Mouse (Mus musculus) lung, embryonic 16.5 days (tissue): ENCODE measurements around the gene Pygm. TPM values are rescaled to one million over a fixed set of nuclear protein-coding genes. Genes with fewer than 3 reads are reported as not detected.

Source experiments
- ATAC-seq: fragments of 200-750 bp; cut with Nextera tagmentation; 2 replicates; pipeline ENCODE4 v1.8.0; 2017; ENCODE audit warnings: low read depth, mild to moderate bottlenecking, moderate library complexity
- H3K27ac ChIP-seq: fragments of 300-500 bp; sonication (generic); 2 replicates; pipeline ENCODE4 v1.5.1; 2014; ENCODE audit warnings: mild to moderate bottlenecking, control low read depth, low read length
- H3K27me3 ChIP-seq: fragments of 300-500 bp; sonication (generic); 2 replicates; pipeline ENCODE4 v1.6.1; 2014; ENCODE audit warnings: low read depth, low read length, mixed read lengths; ENCODE audit not compliant: control insufficient read depth, insufficient read depth
- H3K36me3 ChIP-seq: fragments of 300-500 bp; sonication (generic); 2 replicates; pipeline ENCODE4 v1.6.1; 2014; ENCODE audit warnings: low read length; ENCODE audit not compliant: control insufficient read depth, insufficient read depth
- H3K4me1 ChIP-seq: fragments of 300-500 bp; sonication (generic); replicated peaks from 2 replicates; pipeline ENCODE4 v1.6.1; 2014; ENCODE audit warnings: low read length, mixed read lengths; ENCODE audit not compliant: control insufficient read depth, insufficient read depth
- H3K4me2 ChIP-seq: fragments of 300-500 bp; sonication (generic); 2 replicates; pipeline ENCODE4 v1.6.1; 2014; ENCODE audit warnings: low read depth, low read length, control low read depth
- H3K4me3 ChIP-seq: fragments of 300-500 bp; sonication (generic); 2 replicates; pipeline ENCODE4 v1.5.1; 2014; ENCODE audit warnings: mild to moderate bottlenecking, low read length, control low read depth
- H3K9ac ChIP-seq: fragments of 300-500 bp; sonication (generic); 2 replicates; pipeline ENCODE4 v1.6.1; 2014; ENCODE audit warnings: low read length, control low read depth
- H3K9me3 ChIP-seq: fragments of 300-500 bp; sonication (generic); 2 replicates; pipeline ENCODE4 v1.6.1; 2016; ENCODE audit warnings: low read length; ENCODE audit not compliant: control insufficient read depth
- WGBS: fragments of 180-500 bp; shearing (Covaris S2); extraction: QIAGEN DNeasy Blood & Tissue Kit; methylation state at CpG from one replicate; pipeline ENCODE4 v1.1.7; 2014; 5-methylcytosine and 5-hydroxymethylcytosine counted together
- polyA plus RNA-seq: library from polyadenylated mRNA; unstranded; fragments of >200 nt; fragmentation: Nextera tagmentation; extraction: Ambion mirVana; gene quantifications from 2 replicates; pipeline ENCODE4 v1.2.1, GENCODE M21; 2015

Gene Pygm
- polyA plus RNA-seq, 1 experiment from 2014 or later, result 28.6 TPM

DNA sequence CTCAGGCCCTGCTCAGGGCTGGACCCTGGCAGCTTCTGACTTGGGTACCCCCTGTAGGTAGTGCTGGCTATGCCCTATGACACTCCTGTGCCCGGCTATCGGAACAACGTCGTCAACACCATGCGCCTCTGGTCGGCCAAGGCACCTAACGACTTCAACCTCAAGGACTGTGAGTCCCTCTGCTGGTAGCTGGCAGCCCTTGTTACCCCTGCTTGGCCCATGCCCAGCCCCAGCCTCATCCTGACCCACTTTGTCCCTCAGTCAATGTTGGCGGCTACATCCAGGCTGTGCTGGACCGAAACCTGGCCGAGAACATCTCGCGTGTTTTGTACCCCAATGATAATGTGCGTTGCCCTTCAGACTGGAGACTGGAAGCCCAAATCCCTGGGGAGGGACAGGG, 3.8 kb downstream of the Pygm start:
- Histone ChIP-seq H3K4me2 (no peak overlapping the region), H3K36me3 (no peaks in the 10 kb centered on the region; the same call in 1 of the 2 replicates), H3K4me1 (peaks cover 18% of the 10 kb centered on the region), H3K9ac (no peak overlapping the region), H3K4me3 (no peak overlapping the region), H3K27ac (no peak overlapping the region), H3K9me3 (no peaks in the 10 kb centered on the region), H3K27me3 (no peaks in the 10 kb centered on the region)
- ATAC-seq, result no peak
- 79% methylated on average over 13 of the region's 13 CpGs for WGBS

DNA sequence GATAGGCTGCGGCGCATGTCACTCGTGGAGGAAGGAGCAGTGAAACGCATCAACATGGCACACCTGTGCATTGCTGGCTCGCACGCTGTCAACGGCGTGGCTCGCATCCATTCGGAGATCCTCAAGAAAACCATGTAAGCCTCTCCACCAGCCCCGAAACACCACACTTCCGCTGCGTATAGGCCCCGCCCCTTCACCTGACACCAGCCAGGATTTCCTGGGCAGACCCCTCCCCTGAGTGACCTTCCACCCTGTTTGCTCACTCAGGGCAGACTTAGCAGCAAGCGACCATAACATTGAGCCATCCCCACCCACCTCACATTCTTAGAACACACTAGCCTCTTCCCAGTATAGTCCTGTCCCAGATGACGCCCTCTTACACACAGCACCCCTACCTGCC, 5.6 kb downstream of the Pygm start:
- peak overlapping the region; percentile 42; the same call in 1 of the 2 replicates for H3K9ac ChIP-seq
- 0 out of 2 replicates have a peak, but pooled peaks cover 2% of the 10 kb centered on the region for H3K4me1 ChIP-seq
- WGBS, result 8% methylated on average over 16 of the region's 16 CpGs
- peak overlapping the region; percentile 54 for H3K4me2 ChIP-seq
- H3K36me3 ChIP-seq, result no peaks in the 10 kb centered on the region; the same call in 1 of the 2 replicates
- H3K27ac ChIP-seq, result no peak overlapping the region
- H3K9me3 ChIP-seq, result no peaks in the 10 kb centered on the region
- ATAC-seq, result peak; percentile 29; the same call in 1 of the 2 replicates
- peak overlapping the region; percentile 40 for H3K4me3 ChIP-seq
- H3K27me3 ChIP-seq, result no peaks in the 10 kb centered on the region

DNA sequence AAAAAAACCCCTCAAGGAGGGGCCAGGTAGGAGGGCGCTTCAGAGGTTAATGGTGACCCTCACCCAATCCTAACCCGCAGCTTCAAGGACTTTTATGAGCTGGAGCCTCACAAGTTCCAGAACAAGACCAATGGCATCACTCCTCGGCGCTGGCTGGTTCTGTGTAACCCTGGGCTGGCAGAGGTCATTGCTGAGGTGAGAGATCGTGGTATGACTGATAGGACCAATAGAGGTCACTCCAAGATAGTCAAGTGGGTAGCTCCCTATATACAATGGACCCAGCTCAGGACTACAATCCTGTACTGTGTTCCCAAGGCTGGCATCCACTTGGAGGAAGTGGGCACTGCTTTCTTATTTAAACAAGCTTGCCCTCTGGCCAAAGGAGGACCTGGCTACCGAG, 6.1 kb downstream of the Pygm start:
- Histone ChIP-seq H3K27me3 (no peaks in the 10 kb centered on the region), H3K36me3 (no peaks in the 10 kb centered on the region; the same call in 1 of the 2 replicates), H3K9ac (no peak overlapping the region), H3K27ac (no peak overlapping the region), H3K9me3 (no peaks in the 10 kb centered on the region), H3K4me2 (no peak overlapping the region), H3K4me3 (no peak overlapping the region), H3K4me1 (no peaks in the 10 kb centered on the region)
- ATAC-seq, result no peak
- 44% methylated on average over 6 of the region's 6 CpGs for WGBS

DNA sequence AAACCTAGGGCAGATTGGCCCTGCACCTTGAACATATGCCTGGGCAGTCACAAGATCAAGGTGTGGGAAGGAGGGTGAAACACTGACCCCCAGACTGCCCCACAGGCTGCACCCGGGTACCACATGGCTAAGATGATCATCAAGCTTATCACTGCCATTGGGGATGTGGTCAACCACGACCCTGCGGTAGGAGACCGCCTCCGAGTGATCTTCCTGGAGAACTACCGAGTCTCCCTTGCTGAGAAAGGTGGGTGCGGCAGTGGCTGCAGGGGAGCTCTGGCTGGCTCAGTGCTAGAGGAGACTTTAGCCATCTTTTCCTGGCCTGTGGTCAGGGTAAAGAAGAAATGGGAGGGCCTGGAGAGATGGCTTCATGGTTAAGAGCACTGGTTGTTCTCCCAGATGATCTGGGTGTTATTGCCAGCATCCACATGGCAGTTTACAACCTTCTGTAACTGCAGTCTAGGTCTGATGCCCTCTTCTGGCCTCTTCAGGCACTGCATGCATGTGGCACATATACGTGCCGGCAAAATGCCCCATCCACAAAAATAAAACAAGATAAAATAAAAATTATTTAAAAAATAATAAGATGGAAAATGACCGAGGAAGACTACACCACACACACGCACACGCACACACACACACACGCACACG, 8.7 kb downstream of the Pygm start:
- no peaks in the 10 kb centered on the region for H3K27me3 ChIP-seq
- ATAC-seq, result no peak
- no peak overlapping the region for H3K9ac ChIP-seq
- H3K9me3 ChIP-seq, result no peaks in the 10 kb centered on the region
- no peak overlapping the region for H3K4me3 ChIP-seq
- no peak overlapping the region for H3K4me2 ChIP-seq
- H3K27ac ChIP-seq, result no peak overlapping the region
- no peaks in the 10 kb centered on the region for H3K4me1 ChIP-seq
- WGBS, result 87% methylated on average over 14 of the region's 14 CpGs
- H3K36me3 ChIP-seq, result no peaks in the 10 kb centered on the region; the same call in 1 of the 2 replicates

DNA sequence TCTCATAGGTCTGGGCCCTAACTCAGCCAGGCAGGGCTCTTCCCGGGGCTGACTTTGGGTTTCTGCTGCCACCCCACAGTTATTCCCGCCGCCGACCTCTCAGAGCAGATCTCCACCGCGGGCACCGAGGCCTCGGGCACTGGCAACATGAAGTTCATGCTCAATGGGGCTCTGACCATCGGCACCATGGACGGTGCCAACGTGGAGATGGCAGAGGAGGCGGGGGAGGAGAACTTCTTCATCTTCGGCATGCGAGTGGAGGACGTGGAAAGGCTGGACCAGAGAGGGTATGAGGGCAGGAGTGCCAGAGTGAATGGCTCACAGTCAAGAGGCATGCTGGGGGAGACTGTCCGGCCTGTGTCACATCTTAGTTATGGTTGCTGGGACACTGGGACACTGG, 9.4 kb downstream of the Pygm start:
- 84% methylated on average over 16 of the region's 16 CpGs for WGBS
- no peaks in the 10 kb centered on the region; the same call in 1 of the 2 replicates for H3K36me3 ChIP-seq

DNA sequence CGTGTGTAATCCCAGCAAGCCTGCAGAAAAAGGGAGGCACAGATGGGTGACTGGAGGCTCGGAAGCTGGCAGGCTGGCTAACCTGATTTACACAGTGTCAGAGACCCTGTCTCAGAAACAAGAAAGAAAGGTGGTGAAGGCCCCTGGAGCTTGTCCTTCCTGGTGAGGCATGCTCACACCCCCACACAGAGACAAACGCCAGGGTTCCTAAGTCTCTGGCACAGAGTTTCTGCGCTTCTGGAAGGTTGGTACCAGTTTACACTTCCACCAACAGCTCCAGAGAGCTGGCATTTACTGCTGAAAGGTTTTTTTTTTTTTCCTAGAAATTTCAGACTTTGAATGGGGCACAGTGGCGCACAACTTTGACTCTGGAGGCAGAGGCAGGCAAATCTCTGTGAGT, 12.0 kb downstream of the Pygm start:
- Histone ChIP-seq H3K9ac (no peak overlapping the region), H3K27ac (no peak overlapping the region), H3K4me1 (peaks cover 17% of the 10 kb centered on the region), H3K36me3 (no peaks in the 10 kb centered on the region; the same call in 1 of the 2 replicates), H3K9me3 (no peaks in the 10 kb centered on the region), H3K27me3 (peaks cover 4% of the 10 kb centered on the region), H3K4me3 (no peak overlapping the region), H3K4me2 (no peak overlapping the region)
- no peak for ATAC-seq
- WGBS, result 84% methylated on average over 5 of the region's 5 CpGs

More for the DNA sequence above, 9.4 kb downstream of the Pygm start:
- no peak overlapping the region for H3K4me3 ChIP-seq
- H3K27me3 ChIP-seq, result no peaks in the 10 kb centered on the region
- no peak overlapping the region for H3K27ac ChIP-seq
- no peak overlapping the region for H3K4me2 ChIP-seq
- no peaks in the 10 kb centered on the region for H3K4me1 ChIP-seq
- H3K9ac ChIP-seq, result no peak overlapping the region
- H3K9me3 ChIP-seq, result no peaks in the 10 kb centered on the region
- ATAC-seq, result no peak

DNA sequence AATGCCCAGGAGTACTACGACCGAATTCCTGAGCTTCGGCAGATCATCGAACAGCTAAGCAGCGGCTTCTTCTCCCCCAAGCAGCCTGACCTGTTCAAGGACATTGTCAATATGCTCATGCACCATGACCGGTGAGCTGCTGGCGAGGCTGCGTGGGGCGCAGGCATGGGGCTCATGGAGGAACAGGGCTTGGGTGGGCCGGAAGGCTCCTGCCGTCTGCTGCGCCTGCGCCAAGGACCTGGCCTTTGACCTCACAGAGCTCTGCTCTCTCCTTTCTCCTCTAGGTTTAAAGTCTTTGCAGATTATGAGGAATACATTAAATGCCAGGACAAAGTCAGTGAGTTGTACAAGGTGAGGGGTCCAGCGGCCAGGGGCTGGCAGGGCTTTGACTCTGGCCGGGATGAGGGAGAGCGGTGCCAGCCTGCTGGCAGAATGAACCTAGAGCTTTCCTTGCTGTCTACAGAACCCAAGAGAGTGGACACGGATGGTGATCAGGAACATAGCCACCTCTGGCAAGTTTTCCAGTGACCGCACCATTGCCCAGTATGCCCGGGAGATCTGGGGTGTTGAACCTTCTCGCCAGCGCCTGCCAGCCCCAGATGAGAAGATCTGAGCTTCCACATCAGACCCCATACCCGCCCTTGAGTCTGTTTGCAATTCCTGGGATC, 13.5 kb downstream of the Pygm start:
- Histone ChIP-seq H3K36me3 (no peaks in the 10 kb centered on the region; the same call in 1 of the 2 replicates), H3K27ac (no peak overlapping the region), H3K9ac (no peak overlapping the region), H3K27me3 (peaks cover 9% of the 10 kb centered on the region), H3K4me3 (no peak overlapping the region), H3K4me2 (no peak overlapping the region), H3K9me3 (no peaks in the 10 kb centered on the region), H3K4me1 (peaks cover 26% of the 10 kb centered on the region)
- WGBS, result 80% methylated on average over 22 of the region's 22 CpGs
- no peak for ATAC-seq

DNA sequence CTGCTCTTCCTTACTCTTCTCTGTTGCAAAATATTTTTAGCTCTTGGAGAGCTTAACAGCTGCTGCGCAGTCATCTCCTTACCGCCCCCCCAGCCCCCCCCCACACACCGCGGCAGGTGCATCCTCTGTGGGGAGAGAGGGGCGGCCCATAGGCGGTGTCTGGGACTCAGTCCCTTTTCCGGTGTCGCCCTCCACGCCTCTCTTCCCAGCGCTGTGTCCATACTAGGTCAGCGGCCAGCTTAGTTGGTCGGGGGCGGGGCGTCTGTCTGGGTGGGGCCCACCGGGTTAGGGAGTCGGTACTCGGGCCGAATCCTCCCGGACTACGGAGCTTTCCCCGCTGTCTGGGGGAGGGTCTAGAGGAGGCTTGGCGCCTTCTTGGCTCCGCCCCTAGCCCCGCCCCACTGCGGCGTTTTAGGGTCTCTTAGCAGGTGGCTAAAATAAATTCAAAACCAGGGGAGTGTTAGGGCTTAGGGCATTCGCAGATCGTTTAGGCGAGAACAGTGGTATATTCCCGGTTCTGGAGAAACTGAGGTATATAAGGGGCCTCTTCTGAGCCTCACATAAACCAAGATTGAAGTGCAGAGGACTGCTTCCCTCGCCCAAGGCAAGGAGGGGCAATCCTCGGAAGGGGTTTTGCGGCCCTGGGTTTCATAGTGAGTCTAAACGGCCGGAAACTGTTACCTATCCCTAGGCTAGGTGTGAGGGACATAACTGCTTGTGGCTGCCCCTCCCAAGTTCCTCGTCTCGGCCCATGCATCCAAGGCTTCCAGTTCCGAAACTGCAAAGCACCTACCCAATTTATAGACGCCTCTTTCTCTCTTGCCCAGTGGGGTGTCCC, 14.5 kb downstream of the Pygm start:
- Histone ChIP-seq H3K4me2 (peak overlapping the region; percentile 100), H3K9me3 (no peaks in the 10 kb centered on the region), H3K4me3 (peak overlapping the region; percentile 73), H3K27me3 (peaks cover 12% of the 10 kb centered on the region), H3K27ac (peak overlapping the region; percentile 74), H3K4me1 (peaks cover 26% of the 10 kb centered on the region), H3K36me3 (no peaks in the 10 kb centered on the region), H3K9ac (peak overlapping the region; percentile 73)
- peak; percentile 44 for ATAC-seq
- under 1% methylated on average over 39 of the region's 39 CpGs for WGBS
